Mouse (Mus musculus) kidney, adult 9 months (tissue): ENCODE data around the gene Ifnlr1.

Experiments used
- DNase-seq: peaks from one replicate; pipeline ENCODE4 v3.0.0; 2022

Gene Ifnlr1

GRCm38 (mm10) chr4:135750896-135751295 is 64.8 kb downstream of the Ifnlr1 start:
- no peak for DNase-seq

GRCm38 (mm10) chr4:135752106-135752778 is 66.2 kb downstream of the Ifnlr1 start:
- no peak for DNase-seq

- no peak for DNase-seq
Observed at GRCm38 (mm10) chr4:135752779-135753164, 66.7 kb downstream of the Ifnlr1 start.
